Mouse (Mus musculus): ENCODE measurements around the gene Megf6. TPM values are rescaled to one million over a fixed set of nuclear protein-coding genes. Genes with fewer than 3 reads are reported as not detected.
A peak's percentile ranks its signal among the peaks of the same experiment; 100 is the strongest.

The Megf6 gene
- polyA plus RNA-seq, 1 experiment, result 0.55 TPM

DNA sequence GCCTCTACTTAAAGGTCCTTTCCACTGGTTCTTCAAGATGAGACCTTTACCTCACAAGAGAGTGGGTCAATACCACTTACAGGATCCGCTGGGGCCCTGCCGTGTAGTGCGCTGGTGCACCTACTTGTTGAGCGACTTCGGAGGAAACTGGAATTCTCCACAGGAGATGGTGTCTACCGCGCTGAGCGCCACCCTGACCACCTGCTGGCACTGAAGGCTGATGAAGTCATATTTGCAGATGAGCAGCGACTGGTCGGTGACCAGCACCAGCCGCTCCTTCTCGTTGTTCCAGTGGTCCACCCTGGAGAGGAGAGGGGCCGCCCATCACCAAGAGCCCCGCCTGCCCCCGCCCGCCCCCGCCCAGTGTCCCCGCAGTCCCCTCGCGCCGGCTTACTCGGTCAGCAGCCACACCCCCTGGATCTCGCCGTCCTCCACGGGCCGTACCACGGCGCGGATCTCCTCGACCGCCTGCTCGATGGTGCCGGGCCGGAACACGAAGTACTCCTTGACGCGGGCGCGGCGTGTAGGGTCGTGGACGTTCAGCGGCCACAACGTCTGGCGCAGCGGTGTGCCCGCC is 10.5 kb upstream of the Megf6 start:
- DNase-seq, result no peak
- no peaks in the 10 kb centered on the region for H3K27me3 ChIP-seq (replicated peaks; ENCODE audit: control insufficient read depth, insufficient read depth, low read length)
- 1% methylated on average over 47 of the region's 47 CpGs for WGBS
- H3K27ac ChIP-seq (ENCODE audit: insufficient read depth, low read depth, low read length), result peak overlapping the region; percentile 54
- peaks cover 6% of the 10 kb centered on the region; the same call in 1 of the 2 replicates for H3K4me1 ChIP-seq (ENCODE audit: control insufficient read depth, insufficient read depth, low read length)
- no peak for TF ChIP-seq POLR2A (IDR thresholded peaks at IDR 0.05; ENCODE audit: low read depth, low read length)
- no peak for TF ChIP-seq CTCF (conservative IDR thresholded peaks at IDR 0.05; ENCODE audit: insufficient read depth, insufficient read length, low read depth, low read length)
- H3K4me3 ChIP-seq (ENCODE audit: insufficient read depth, low read depth, low read length), result peak overlapping the region; percentile 85
- H3K36me3 ChIP-seq (ENCODE audit: control insufficient read depth, insufficient read depth, low read length), result no peaks in the 10 kb centered on the region

DNA sequence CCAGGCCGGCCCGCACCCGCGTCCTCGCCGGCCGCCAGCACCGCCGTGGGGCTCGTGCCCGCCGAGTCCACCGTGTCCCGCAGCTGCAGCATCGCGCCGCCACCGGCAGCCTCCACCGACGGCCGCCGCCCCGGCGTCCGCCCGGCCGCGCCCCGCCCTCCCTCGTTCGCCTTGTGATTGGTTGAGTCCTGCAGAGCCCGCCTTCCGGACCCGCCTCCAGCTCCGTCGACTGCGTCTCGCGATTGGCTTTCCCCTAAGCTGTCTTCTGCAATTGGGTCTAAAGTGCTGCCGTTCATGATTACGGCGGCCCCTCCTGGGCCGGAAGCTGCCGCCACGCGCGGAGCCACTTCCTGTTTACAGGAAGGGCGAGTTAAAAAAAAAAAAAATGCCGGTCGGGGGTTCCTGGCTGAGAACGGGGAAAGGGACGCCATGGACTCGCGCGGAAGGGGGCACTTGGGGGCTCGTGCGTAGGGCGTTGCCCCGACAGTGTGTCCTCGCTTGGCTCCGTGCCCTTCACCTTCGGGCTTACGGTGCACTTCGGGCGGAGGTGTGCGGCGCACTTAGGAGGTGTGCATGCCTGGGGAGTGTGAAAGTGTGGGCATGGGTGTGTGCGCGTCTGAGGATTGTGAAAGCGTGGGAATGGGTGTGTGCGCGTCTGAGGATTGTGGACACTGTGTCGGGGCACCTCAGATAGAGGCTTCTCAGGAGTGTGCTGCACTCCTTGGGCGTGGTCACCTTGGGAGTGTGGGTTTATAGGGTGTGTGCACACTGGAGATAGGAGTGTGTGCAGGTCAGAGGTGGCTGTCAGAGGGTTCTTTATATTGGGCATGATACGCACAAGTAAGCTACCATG is 9.8 kb upstream of the Megf6 start, which contains the start of gene Tprgl:
Tprgl (minus strand) TSS at position 129 of the 853 bp plus-strand sequence.
- peak; percentile 98 for DNase-seq
- H3K36me3 ChIP-seq (ENCODE audit: control insufficient read depth, insufficient read depth, low read length), result no peaks in the 10 kb centered on the region
- no peaks in the 10 kb centered on the region for H3K27me3 ChIP-seq (replicated peaks; ENCODE audit: control insufficient read depth, insufficient read depth, low read length)
- H3K4me3 ChIP-seq (ENCODE audit: insufficient read depth, low read depth, low read length), result peak within 1 kb of the TSS; percentile 85
- 2% methylated on average over 72 of the region's 75 CpGs for WGBS
- H3K27ac ChIP-seq (ENCODE audit: insufficient read depth, low read depth, low read length), result peak within 1 kb of the TSS; percentile 67
- peak; percentile 12 for TF ChIP-seq POLR2A (IDR thresholded peaks at IDR 0.05; ENCODE audit: low read depth, low read length)
- no peak for TF ChIP-seq CTCF (conservative IDR thresholded peaks at IDR 0.05; ENCODE audit: insufficient read depth, insufficient read length, low read depth, low read length)
- H3K4me1 ChIP-seq (ENCODE audit: control insufficient read depth, insufficient read depth, low read length), result peaks cover 6% of the 10 kb centered on the region; the same call in 1 of the 2 replicates

- H3K4me1 ChIP-seq (ENCODE audit: control insufficient read depth, insufficient read depth, low read length), result peaks cover 6% of the 10 kb centered on the region; the same call in 1 of the 2 replicates
- H3K36me3 ChIP-seq (ENCODE audit: control insufficient read depth, insufficient read depth, low read length), result no peaks in the 10 kb centered on the region
- H3K27ac ChIP-seq (ENCODE audit: insufficient read depth, low read depth, low read length), result no peak overlapping the region
- H3K4me3 ChIP-seq (ENCODE audit: insufficient read depth, low read depth, low read length), result no peak overlapping the region
- TF ChIP-seq CTCF (conservative IDR thresholded peaks at IDR 0.05; ENCODE audit: insufficient read depth, insufficient read length, low read depth, low read length) (peak; percentile 88), POLR2A (IDR thresholded peaks at IDR 0.05; ENCODE audit: low read depth, low read length) (no peak)
- 7% methylated on average over 7 of the region's 7 CpGs for WGBS
- no peaks in the 10 kb centered on the region for H3K27me3 ChIP-seq (replicated peaks; ENCODE audit: control insufficient read depth, insufficient read depth, low read length)
- peak; percentile 70 for DNase-seq
These were observed 7.2 kb upstream of the Megf6 start for GRCm38 (mm10) chr4:154163296-154163695.

DNA sequence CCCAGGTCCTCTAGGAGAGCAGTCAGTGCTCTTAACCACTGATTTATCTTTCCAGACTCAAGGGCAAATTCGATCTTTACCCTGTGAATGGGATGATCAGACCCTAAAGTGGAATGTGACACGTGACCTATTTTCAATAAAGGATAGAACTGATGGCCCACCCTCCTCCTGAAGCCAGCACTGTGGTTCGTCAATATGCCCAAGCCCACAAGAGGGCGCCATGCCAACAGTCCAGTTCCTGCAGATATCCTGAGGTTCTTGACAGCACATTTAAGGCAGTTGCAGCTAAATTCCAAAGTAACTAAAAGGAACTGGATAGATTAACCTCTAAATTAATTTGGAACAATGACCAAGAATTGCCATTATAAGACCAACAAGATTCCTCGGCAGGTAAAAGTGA is 3.5 kb upstream of the Megf6 start:
- no peaks in the 10 kb centered on the region for H3K36me3 ChIP-seq (ENCODE audit: control insufficient read depth, insufficient read depth, low read length)
- no peaks in the 10 kb centered on the region for H3K4me1 ChIP-seq (ENCODE audit: control insufficient read depth, insufficient read depth, low read length)
- H3K27me3 ChIP-seq (replicated peaks; ENCODE audit: control insufficient read depth, insufficient read depth, low read length), result peaks cover 1% of the 10 kb centered on the region; the same call in 1 of the 2 replicates
- peak; percentile 65 for DNase-seq
- H3K4me3 ChIP-seq (ENCODE audit: insufficient read depth, low read depth, low read length), result no peak overlapping the region
- 24% methylated on average over 5 of the region's 5 CpGs for WGBS
- no peak overlapping the region for H3K27ac ChIP-seq (ENCODE audit: insufficient read depth, low read depth, low read length)
- TF ChIP-seq CTCF (conservative IDR thresholded peaks at IDR 0.05; ENCODE audit: insufficient read depth, insufficient read length, low read depth, low read length) (peak; percentile 77), POLR2A (IDR thresholded peaks at IDR 0.05; ENCODE audit: low read depth, low read length) (no peak)

GRCm38 (mm10) chr4:154170021-154170420 is 509 bp upstream of the Megf6 start:
- DNase-seq, result no peak
- WGBS, result 5% methylated on average over 15 of the region's 15 CpGs
- Histone ChIP-seq H3K4me3 (ENCODE audit: insufficient read depth, low read depth, low read length) (peak overlapping the region; percentile 40), H3K27me3 (replicated peaks; ENCODE audit: control insufficient read depth, insufficient read depth, low read length) (peaks cover 1% of the 10 kb centered on the region; the same call in 1 of the 2 replicates), H3K27ac (ENCODE audit: insufficient read depth, low read depth, low read length) (no peak overlapping the region), H3K4me1 (ENCODE audit: control insufficient read depth, insufficient read depth, low read length) (no peaks in the 10 kb centered on the region), H3K36me3 (ENCODE audit: control insufficient read depth, insufficient read depth, low read length) (no peaks in the 10 kb centered on the region)
- TF ChIP-seq POLR2A (IDR thresholded peaks at IDR 0.05; ENCODE audit: low read depth, low read length), result no peak
- TF ChIP-seq CTCF (conservative IDR thresholded peaks at IDR 0.05; ENCODE audit: insufficient read depth, insufficient read length, low read depth, low read length), result no peak

- H3K27me3 ChIP-seq (replicated peaks; ENCODE audit: control insufficient read depth, insufficient read depth, low read length), result peaks cover 1% of the 10 kb centered on the region; the same call in 1 of the 2 replicates
- H3K27ac ChIP-seq (ENCODE audit: insufficient read depth, low read depth, low read length), result no peak overlapping the region
- TF ChIP-seq POLR2A (IDR thresholded peaks at IDR 0.05; ENCODE audit: low read depth, low read length), result no peak
- TF ChIP-seq CTCF (conservative IDR thresholded peaks at IDR 0.05; ENCODE audit: insufficient read depth, insufficient read length, low read depth, low read length), result no peak
- no peaks in the 10 kb centered on the region for H3K36me3 ChIP-seq (ENCODE audit: control insufficient read depth, insufficient read depth, low read length)
- peak overlapping the region; percentile 40; the same call in 1 of the 2 replicates for H3K4me3 ChIP-seq (ENCODE audit: insufficient read depth, low read depth, low read length)
- 7% methylated on average over 37 of the region's 37 CpGs for WGBS
- no peak for DNase-seq
- no peaks in the 10 kb centered on the region for H3K4me1 ChIP-seq (ENCODE audit: control insufficient read depth, insufficient read depth, low read length)
These were observed 811 bp downstream of the Megf6 start for GRCm38 (mm10) chr4:154171151-154171930.
